Mouse (Mus musculus) adrenal gland (tissue): Measurements from ENCODE around the gene Shpk.

Experiments
- intact Hi-C: fragments of 180-260 bp; cut with DNase I; formaldehyde crosslinking; loops from one replicate; pipeline ENCODE4 v1.15.1; 2025

Gene Shpk

DNA sequence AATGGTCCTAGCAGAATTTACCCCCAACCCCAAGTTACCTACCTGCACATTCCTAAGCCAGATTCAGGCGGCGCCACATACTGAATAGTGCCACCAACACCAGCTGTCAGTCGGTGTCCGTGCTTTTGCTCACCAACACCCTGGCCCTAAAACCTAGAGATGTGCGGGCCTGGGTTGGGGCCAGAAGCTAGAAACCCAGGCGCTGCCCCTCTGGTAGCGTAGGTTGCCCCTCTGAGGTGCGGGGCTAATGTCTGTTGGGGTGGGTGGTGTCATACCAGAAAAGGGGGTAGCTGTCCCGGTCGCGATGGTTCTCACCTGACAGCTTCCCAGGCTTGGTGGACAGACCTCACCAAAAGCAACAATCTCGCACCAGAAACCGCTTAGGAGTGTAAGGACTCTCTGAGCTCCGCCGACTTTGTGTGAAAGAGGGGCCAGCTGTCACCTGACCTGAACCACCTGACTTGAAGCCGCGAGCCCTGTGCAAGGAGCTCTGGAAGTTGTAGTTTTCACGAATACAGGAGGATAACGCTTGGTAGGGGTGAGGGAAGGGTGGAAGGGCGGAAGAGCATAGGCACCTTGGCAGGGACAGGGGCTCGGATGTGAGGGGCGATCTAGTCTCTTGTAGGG is 544 bp upstream of the Shpk start, which contains the start of gene Ctns:
Gene Ctns, minus strand, starts transcription at position 440 of the 627 bp plus-strand sequence.
- intact Hi-C loops = no loop called here

DNA sequence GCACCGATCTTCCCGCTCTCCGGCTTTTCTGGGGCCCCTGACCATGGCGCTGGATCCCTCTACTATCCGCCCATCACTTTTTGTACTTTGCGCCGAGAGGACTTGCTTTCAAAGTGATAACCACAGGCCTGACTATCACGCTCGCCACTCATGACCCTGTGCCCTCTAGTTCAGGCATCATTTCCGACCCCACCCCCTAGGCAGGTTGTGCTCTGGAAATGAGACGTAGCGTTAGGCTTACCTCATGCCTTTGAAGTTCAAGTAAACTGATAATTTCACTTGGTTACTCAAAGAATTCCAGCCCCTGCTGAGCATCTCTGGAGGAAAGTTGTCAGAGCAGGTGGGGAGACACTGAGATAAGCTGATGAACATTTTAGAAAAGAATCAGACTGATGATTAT is 619 bp downstream of the Shpk start:
- intact Hi-C loops = no loop called here

DNA sequence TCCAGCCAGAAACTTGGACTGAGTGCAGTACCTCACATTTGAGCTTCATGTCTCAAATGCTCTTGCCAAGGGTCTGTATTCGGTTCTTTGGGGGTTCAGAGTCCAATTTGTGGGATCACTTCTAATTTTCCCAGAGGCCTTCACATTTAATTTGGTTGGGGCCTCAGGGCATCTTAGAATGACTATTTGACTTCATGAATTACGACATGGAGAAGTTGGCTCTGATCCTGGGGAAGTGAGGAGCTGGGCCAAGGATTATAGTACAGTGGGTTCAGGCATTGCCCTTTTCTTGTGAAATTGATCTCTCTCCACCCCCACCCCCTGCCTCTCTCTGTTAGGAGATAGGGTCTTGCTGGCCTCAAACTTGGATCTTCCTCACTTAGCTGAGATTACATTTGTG is 1.8 kb downstream of the Shpk start:
- intact Hi-C loops = no loop called here

DNA sequence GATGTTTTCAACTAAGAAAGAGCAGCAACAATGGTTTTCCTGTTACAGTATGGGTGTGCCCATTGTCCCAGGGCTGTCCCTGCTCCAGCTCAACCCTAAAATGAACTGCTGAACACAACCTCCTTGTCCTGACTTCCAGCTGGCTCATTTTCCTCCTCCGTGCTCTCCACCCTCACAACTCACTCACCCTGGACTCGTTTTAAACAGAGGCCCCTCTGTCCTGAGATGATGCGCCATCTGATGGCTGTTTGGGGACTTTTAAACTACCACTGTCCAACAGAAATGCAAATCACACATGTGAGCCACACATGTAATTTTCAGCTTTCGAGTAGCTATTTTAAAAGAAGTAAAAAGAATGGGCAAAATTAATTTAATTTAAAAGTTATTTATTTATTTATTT is 2.3 kb downstream of the Shpk start:
- intact Hi-C loops = no loop called here

DNA sequence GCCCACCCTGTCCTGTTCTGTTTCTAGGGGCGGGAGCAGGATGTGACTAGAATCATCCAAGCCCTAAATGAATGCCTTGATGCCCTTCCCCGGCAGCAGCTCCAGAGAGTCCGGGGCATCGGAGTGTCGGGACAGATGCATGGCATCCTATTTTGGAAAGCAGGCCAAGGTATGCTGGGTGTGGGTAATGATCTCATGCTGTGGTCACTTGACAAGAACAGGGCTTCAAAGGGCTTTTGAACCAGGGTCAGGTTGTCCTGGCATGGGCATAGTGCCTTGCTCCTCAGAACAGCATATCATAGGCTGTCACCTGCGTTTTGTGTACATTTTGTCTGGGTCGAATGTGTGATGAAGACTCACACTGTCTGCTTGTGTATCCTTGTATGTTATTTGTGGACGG is 4.6 kb downstream of the Shpk start:
- intact Hi-C loops = no loop called here

DNA sequence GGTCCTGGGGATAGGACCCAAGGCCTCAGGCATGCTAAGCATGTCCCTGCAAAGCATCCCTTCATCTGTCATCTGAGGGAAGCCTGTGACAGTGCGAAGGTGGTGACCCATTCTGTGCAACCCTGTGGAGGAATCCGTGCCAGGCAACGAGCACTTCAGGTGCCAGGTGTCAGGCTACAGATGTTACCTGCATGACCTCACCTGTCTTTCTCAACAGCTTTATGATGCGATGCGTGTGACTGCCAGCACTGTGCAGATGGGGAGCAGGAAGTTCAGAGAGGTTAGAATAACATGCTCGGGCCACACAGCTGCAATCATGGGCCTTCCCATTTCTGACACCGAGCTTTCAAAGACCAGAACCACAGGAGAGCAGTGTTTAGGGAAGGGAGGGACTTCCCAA is 5.9 kb downstream of the Shpk start:
- intact Hi-C loops = no loop called here

DNA sequence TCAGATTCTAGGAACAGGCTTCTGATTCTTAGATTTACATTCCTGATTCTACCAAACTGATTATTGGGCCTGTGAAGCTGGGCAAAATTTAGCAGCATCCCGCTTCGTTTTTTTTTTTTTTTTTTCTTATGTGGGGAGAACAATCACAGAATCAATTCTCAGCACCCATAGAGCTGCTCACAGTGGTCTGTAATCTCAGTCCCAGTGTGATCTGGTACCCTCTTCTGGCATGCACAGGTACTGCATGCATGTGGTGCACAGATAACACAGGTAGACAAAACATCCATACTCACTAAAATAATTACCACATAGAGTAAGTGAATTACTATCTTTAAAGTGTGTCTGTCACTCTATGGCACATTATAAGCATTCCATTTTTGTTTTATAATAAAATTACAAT is 8.4 kb downstream of the Shpk start:
- intact Hi-C loops = no loop called here

DNA sequence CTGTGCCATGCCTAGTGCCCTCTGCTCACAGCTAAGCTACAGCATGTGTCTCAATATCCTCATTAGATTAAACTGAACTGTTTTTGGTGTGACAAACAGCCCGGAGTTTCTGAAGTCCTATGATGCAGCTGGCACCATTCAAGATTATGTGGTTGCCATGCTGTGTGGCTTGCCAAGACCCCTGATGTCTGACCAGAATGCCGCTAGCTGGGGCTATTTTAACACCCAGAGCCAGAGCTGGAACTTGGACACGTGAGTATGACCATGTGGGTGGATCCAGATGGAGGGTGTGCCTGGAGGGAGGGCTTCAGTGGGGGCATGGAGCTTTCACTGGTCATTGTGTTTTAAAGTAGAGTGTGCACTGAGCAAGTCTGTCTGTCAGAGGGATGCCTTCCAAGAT is 14.7 kb downstream of the Shpk start:
- intact Hi-C loops = no loop called here

DNA sequence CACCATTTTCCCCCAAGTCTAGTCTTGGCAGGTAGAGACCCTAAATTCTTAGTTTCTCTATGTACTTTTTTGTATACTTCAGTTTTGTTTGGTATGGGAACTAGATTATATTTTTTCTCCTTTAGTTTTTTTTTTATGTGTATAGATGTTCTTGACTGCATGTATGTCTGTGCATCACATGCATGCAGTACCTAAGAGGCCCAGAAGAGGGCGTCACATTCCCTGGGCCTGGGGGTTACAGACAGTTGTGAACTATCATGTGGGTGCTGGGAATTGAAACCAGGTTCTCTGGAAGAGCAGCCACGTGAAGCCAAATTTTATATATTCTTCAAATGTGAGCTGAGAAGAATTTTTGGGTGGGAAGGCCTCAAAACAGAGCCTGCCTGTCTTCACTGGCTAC is 20.4 kb downstream of the Shpk start:
- intact Hi-C loops = loop anchor here (10.0 kb wide), 1 partner anchor 1155 kb away; no protein-coding TSS in a partner anchor

DNA sequence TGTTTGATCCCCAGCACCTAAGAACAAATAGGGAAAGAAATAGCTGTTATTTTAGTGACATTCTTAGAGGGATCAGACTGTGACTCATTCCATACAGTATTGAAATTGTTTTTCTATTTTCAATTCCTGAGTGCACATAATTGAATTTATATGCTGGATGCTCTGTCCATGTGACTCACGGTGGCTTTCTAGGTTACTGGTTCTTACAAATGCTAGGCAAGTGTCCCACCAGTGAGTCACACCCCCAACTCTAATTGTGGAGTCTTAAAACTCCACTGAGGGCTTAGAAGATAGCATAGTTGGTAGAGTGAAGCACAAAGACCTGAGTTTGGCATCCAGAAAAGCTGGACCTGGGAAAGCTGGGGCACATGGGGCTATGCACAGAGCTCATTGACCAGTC is 21.4 kb downstream of the Shpk start:
- intact Hi-C loops = loop anchor here (10.0 kb wide), 1 partner anchor 1154 kb away; no protein-coding TSS in a partner anchor

DNA sequence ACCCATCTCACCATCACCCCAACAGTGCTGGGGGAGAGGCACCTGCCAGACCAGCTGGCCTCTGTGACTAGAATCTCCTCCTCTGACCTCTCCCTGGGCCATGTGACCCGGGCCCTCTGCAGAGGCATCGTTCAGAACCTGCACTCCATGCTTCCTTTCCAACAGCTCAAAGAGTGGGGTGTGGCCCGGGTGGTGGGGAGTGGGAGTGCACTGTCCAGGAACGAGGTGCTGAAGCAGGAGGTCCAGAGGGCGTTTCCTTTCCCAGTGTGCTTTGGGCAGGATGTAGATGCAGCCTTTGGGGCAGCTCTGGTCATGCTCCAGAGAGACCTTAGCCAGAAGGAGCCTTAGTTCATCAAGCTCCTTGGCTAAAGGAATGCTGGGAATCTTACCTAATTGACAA is 23.6 kb downstream of the Shpk start:
- intact Hi-C loops = loop anchor here (10.0 kb wide), 1 partner anchor 1152 kb away; no protein-coding TSS in a partner anchor

DNA sequence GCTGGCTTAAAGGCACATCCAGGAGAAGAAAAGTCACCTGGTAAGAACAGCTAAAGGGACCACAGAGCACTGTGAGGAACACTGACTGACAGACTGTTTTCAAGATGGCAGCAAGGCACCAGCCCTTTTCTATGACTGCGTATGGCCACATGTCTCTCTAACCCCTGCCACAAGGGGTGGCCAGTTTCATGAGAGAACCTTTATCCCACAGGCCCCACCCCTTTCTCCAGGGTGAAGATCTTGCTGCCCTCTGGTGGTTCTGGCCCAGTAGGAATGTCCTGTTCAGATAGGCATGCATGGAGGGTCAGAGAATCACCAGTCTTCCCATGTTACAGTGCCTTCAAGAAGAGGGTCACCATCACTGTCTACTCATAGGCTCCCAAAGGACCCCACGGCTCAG is 24.7 kb downstream of the Shpk start:
- intact Hi-C loops = loop anchor here (10.0 kb wide), 1 partner anchor 1151 kb away; no protein-coding TSS in a partner anchor

DNA sequence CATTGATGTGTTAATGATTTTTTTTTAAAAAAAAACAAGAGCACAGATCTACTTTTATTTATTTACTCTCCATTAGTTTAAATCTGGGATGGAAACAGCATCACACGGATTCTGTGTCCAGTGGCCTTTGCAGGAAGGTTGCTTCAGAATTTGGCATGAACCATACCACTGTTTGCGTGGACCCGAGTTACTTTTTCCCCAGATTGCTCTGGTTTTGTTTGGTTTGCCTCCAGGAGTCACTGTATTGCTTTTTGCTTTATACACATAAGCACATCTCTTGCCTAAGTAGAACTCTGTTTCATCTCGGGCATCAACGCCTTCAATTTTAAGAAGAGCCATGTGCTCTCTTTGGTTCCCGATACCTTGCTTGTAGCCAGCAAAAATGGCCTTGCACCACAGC is 26.6 kb downstream of the Shpk start:
- intact Hi-C loops = loop anchor here (10.0 kb wide), 1 partner anchor 1149 kb away; no protein-coding TSS in a partner anchor

DNA sequence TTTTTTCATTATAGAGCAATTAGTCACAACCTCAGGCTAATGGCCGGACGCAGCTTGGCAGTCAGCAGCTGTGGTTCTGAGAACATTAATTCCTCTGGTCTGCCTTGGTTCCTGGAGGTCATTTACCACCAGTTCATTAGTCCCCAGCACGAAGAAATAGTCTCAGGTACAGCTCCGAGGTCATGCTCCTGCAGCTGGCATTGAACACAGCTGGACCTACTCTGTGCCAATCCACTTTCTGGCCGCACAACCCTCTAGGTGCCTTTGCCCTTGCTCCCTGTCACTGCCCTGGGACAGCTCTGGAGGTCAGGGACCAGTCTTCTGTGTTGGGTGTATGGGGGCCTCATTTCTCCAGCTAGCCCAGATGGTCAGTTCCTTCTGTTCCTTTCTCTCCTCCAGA is 29.6 kb downstream of the Shpk start:
- intact Hi-C loops = loop anchor here (10.0 kb wide), 1 partner anchor 1146 kb away; no protein-coding TSS in a partner anchor

DNA sequence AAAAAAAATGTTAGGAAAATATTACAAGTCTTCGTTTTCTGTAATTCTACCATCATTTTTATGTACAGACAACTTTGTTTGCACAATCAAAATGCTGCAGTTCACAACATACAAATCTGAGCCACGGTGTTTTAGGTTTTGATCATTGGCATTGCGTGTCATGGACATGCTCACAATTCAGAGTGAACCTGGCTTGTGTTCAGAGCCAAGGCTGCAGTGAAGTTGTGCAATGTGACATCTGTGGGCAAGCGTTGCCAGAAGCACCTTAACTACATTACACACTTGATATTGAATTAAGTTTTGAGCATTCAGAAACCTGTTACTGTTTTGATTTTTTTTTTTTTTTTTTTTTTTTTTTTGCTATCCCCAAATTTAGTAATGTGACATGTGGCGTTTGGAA is 30.8 kb downstream of the Shpk start:
- intact Hi-C loops = no loop called here

DNA sequence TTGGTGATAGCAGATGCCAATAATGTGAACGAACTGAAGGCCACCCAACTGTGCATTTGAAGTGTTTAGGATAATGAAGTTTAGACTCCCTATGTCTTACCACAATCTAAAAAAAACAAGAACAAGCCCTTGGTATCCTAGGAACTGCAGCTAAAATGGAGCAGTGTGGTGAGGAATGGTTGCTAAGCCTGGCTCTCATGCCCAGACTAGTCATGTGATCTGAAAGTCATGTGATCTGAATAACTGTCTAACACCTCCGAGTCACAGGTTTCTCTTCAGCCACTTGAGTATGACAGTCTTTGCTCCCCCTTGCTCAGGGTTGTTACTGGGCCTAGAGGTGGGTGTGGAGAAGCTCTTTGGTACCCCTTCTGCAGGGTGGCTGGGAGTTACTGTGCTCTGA is 33.3 kb downstream of the Shpk start:
- intact Hi-C loops = no loop called here

DNA sequence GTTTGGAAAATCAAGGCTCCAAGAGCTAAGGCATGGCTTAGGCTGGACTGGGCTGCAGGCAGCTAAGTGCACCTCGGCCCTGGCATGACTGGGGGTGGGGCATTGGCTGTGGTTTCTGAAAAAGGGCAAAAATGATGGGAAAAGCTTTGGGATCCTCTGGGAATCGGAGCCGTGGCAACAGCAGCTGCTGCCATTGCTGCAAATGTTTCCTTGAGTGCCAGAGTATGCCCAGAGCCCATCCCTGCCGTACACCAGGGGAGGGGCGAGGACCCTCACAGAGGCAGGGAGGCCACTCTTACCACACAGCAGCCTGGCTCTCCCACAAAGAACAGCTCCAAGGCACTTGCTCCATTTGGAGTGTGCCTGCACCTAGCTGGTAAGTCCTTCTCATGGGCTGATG is 34.7 kb downstream of the Shpk start, which contains the start of gene Trpv1:
Gene Trpv1, plus strand, starts transcription at position 301 of the 400 bp plus-strand sequence.
- intact Hi-C loops = no loop called here

DNA sequence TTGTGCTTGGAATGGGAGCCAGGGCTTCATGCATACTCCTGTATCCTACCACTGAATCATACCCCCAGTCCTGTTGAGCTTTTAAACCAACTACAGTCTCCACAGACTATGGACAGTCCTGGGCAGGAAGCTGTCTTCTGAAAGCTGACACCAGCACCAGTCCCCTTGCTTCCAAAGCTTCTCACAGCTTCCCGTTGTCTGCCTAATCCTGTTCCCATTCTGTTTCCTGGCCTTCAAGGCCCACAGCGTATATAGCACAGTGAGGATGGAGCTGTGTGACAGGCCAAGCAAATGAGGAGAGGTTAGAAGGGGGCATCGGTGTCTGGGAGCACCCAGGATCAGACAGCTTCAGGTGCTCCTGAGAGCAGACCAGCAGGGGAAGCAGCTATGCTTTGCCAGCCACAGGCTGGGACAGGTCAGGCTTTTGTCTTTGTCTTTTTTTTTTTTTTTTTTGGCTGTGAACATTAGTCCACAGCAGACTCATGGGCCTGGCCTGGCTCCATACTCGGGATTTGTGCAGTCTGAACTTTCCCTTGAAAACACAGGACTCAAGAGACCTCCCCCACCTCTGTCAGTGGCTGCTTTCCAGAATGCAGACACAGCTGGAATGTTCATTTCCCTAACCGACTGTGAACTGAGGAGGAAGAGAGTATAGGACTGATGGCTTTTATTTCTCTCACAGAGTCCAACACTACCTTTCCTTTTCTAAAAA is 36.9 kb downstream of the Shpk start:
- intact Hi-C loops = no loop called here

DNA sequence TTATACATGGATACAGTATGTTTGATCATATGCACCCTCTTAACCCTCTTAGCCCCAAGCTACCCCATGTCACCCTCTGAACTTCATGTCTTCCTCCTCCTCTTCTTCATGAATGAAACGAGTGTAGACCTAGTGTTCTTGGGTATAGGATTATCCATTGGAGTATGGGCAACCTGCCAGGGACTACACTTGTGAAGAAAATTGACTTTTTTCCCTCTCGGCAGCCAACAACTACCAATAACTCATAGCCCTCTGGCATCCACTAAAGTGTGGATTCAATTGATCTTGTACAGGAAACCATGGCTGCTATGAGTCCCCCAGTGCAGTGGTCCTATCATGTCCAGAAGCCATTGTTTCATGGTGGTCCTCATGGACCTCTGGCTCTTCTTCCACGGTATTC is 37.5 kb downstream of the Shpk start:
- intact Hi-C loops = no loop called here

DNA sequence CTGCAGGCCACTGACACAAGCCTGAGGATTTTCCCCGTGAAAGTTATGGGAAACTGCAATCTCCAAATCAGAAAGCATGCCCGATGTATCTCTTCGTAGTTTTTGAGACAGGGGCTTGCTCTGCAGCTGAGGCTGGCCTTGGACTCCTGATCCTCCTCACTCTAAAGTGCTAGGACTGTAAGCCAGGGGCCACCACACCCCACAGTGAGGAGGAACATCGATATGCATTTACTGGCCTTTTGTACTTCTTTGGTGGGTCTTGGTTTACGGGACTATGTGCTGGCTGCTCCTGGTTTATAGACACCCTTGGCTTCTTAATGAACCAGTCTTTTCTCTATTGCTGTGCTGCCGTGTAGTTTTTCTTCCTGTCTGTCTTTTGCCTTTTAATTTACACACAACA is 42.9 kb downstream of the Shpk start:
- intact Hi-C loops = no loop called here

DNA sequence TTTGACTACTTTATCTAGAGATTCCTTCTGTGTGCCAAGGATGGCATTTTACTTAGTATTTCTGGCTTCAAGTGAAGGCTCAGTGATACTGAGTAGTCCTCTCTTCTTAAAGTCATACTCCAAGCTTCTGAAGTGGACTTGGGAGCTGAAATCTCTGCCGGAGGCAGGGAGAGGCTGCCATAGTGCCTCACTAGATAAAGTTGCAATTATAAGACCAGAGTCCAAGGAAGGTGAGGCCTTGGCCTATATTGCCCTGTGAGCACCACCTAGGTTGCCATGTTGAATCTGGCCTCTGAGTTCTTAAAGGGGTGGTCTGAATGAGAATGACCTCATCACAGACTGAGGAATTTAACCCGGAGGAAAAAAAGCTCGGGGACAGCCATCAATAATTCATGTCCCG is 43.5 kb downstream of the Shpk start:
- intact Hi-C loops = no loop called here

DNA sequence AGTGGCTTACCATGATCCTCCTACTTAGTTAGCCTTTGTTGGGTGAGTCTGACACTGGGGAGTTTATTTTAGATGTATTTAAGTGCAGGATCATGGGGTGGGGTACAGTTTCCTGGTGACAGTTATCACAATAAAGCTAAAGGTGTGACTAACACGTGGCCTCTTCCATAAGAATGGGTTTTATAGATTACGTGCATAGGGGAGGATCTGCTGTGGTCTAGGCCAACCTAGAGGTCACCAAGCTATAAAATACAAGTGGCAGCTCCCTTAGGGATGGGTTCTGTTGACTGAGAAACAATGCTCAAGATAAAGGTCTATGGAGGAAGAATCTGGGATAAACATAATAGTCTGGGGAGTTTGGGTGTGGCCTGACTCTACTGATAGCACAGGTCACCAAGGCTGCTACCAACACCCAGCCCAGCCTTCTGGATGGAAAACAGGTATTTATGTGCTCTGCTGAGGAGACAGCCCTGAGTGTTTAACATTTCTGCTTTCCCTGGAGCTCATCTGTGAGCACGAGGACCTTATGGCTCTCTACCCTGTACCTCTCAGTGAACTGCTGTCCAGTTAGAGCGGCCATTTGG is 58.2 kb downstream of the Shpk start:
- intact Hi-C loops = no loop called here
